ENCODE assay signal across 11 mouse cellular contexts in genomic region chr7:126519513-126519912, GRCm38 (mm10). TPM values are rescaled to one million over a fixed set of nuclear protein-coding genes. Genes with fewer than 3 reads are reported as not detected.
DNase-seq lines count a peak whose midpoint lies in the region; ATAC-seq lines count a peak whose summit lies in the region.
"Had no signal": no experiment of that assay in that cellular context is flagged by ENCODE, and none has a peak within 500 bp of the region (broad histone marks: within the 10 kb centered on the region; RNA-seq: fewer than 3 reads in every experiment).

No protein-coding gene starts in this region.

- H3K9ac ChIP-seq in midbrain, embryonic 11.5 days (ENCODE audit: low read length), result no peak overlapping the region
- no peak overlapping the region for H3K9ac ChIP-seq in midbrain, embryonic 16.5 days (ENCODE audit: low read depth, low read length)
- H3K9ac ChIP-seq in embryonic facial prominence, embryonic 14.5 days (ENCODE audit: low read depth, low read length), result no peak overlapping the region
- H3K9ac ChIP-seq in midbrain, embryonic 15.5 days, result no peak overlapping the region
- H3K9ac ChIP-seq: midbrain, embryonic 13.5 days had no signal

- 78% methylated on average over 2 of the region's 2 CpGs for WGBS in midbrain, embryonic 11.5 days
- WGBS in midbrain, embryonic 16.5 days, result 79% methylated on average over 2 of the region's 2 CpGs
- WGBS in embryonic facial prominence, embryonic 14.5 days, result 62% methylated on average over 2 of the region's 2 CpGs
- WGBS in midbrain, embryonic 15.5 days, result 65% methylated on average over 2 of the region's 2 CpGs

- ATAC-seq in midbrain, embryonic 11.5 days (ENCODE audit: low FRiP score), result no peak
- ATAC-seq in midbrain, embryonic 16.5 days, result no peak
- ATAC-seq in embryonic facial prominence, embryonic 14.5 days (ENCODE audit: low read depth), result no peak; the same call in 1 of the 2 replicates
- ATAC-seq in midbrain, embryonic 15.5 days (replicated peaks), result no peak
- ATAC-seq: midbrain, embryonic 13.5 days had no signal

- no peaks in the 10 kb centered on the region for H3K4me1 ChIP-seq in midbrain, embryonic 11.5 days (ENCODE audit: control insufficient read depth, insufficient read depth, low read length)
- no peaks in the 10 kb centered on the region for H3K4me1 ChIP-seq in midbrain, embryonic 16.5 days (ENCODE audit: control insufficient read depth, insufficient read depth, low read length)
- H3K4me1 ChIP-seq in embryonic facial prominence, embryonic 14.5 days (ENCODE audit: control insufficient read depth, insufficient read depth, low read length), result no peaks in the 10 kb centered on the region
- H3K4me1 ChIP-seq in midbrain, embryonic 15.5 days, result no peaks in the 10 kb centered on the region
- H3K4me1 ChIP-seq: midbrain, embryonic 13.5 days had no signal

- no peak overlapping the region for H3K4me3 ChIP-seq in midbrain, embryonic 11.5 days (ENCODE audit: low read depth, low read length)
- H3K4me3 ChIP-seq in midbrain, embryonic 16.5 days (ENCODE audit: low read depth, low read length), result no peak overlapping the region
- H3K4me3 ChIP-seq in embryonic facial prominence, embryonic 14.5 days (ENCODE audit: low read depth, low read length), result no peak overlapping the region
- no peak overlapping the region for H3K4me3 ChIP-seq in midbrain, embryonic 15.5 days
- H3K4me3 ChIP-seq: hindbrain, embryonic 10.5 days; midbrain, embryonic 13.5 days had no signal

- no peaks in the 10 kb centered on the region for H3K9me3 ChIP-seq in midbrain, embryonic 11.5 days (ENCODE audit: control insufficient read depth, low read length)
- H3K9me3 ChIP-seq in midbrain, embryonic 16.5 days (replicated peaks; ENCODE audit: control insufficient read depth, low read length, poor library complexity, severe bottlenecking), result no peaks in the 10 kb centered on the region
- no peaks in the 10 kb centered on the region for H3K9me3 ChIP-seq in embryonic facial prominence, embryonic 14.5 days (ENCODE audit: control insufficient read depth, low read length)
- no peaks in the 10 kb centered on the region for H3K9me3 ChIP-seq in midbrain, embryonic 15.5 days
- H3K9me3 ChIP-seq: hindbrain, embryonic 10.5 days; midbrain, embryonic 13.5 days had no signal

- DNase-seq in heart, postnatal 14 days, result peak; percentile 22 to 38
- no peak for DNase-seq in heart, postnatal 25 days (ENCODE audit: low spot score)
- peak; percentile 6 for DNase-seq in midbrain, embryonic 11.5 days (ENCODE audit: low spot score, missing footprints)
- DNase-seq in embryonic facial prominence, embryonic 14.5 days (ENCODE audit: low spot score), result peak; percentile 18
- DNase-seq in lung, postnatal 14 days, result peak; percentile 46
- no peak for DNase-seq in cerebellum, postnatal 36 days
- DNase-seq: cerebellum, adult 8-10 months had no signal

- H3K36me3 ChIP-seq in midbrain, embryonic 11.5 days (ENCODE audit: control insufficient read depth, insufficient read depth, low read length), result no peaks in the 10 kb centered on the region
- no peaks in the 10 kb centered on the region for H3K36me3 ChIP-seq in midbrain, embryonic 16.5 days (ENCODE audit: control insufficient read depth, insufficient read depth, low read length)
- no peaks in the 10 kb centered on the region for H3K36me3 ChIP-seq in embryonic facial prominence, embryonic 14.5 days (ENCODE audit: control insufficient read depth, insufficient read depth, low read length)
- H3K36me3 ChIP-seq in midbrain, embryonic 15.5 days (replicated peaks), result no peaks in the 10 kb centered on the region
- H3K36me3 ChIP-seq: hindbrain, embryonic 10.5 days; midbrain, embryonic 13.5 days had no signal

- no peak overlapping the region for H3K27ac ChIP-seq in midbrain, embryonic 11.5 days (ENCODE audit: low read depth, low read length)
- H3K27ac ChIP-seq in midbrain, embryonic 16.5 days (ENCODE audit: low read length), result no peak overlapping the region
- no peak overlapping the region for H3K27ac ChIP-seq in embryonic facial prominence, embryonic 14.5 days (replicated peaks; ENCODE audit: low read depth, low read length)
- H3K27ac ChIP-seq in midbrain, embryonic 15.5 days, result no peak overlapping the region
- H3K27ac ChIP-seq: hindbrain, embryonic 10.5 days; midbrain, embryonic 13.5 days had no signal

- H3K27me3 ChIP-seq in midbrain, embryonic 11.5 days (ENCODE audit: control insufficient read depth, insufficient read depth, low read length), result no peaks in the 10 kb centered on the region
- no peaks in the 10 kb centered on the region; the same call in 1 of the 2 replicates for H3K27me3 ChIP-seq in midbrain, embryonic 16.5 days (ENCODE audit: control insufficient read depth, insufficient read depth, low read depth, low read length)
- H3K27me3 ChIP-seq in embryonic facial prominence, embryonic 14.5 days (replicated peaks; ENCODE audit: control insufficient read depth, insufficient read depth, low read length), result no peaks in the 10 kb centered on the region
- no peaks in the 10 kb centered on the region for H3K27me3 ChIP-seq in midbrain, embryonic 15.5 days (replicated peaks)

- intact Hi-C loops in heart, postnatal 14 days (cut with DNase I), result no loop called here
- intact Hi-C loops in heart, postnatal 25 days (cut with DNase I), result no loop called here

- H3K4me2 ChIP-seq in midbrain, embryonic 11.5 days, result no peak overlapping the region
- no peak overlapping the region for H3K4me2 ChIP-seq in midbrain, embryonic 16.5 days (ENCODE audit: low read length)
- no peak overlapping the region for H3K4me2 ChIP-seq in embryonic facial prominence, embryonic 14.5 days (ENCODE audit: low read depth, low read length)
- no peak overlapping the region for H3K4me2 ChIP-seq in midbrain, embryonic 15.5 days
- H3K4me2 ChIP-seq: midbrain, embryonic 13.5 days had no signal

RNA-seq across cellular contexts. Expression of gene Atxn2l, which starts 16.3 kb away (rescaled TPM):
- total RNA-seq in heart, postnatal 14 days (2021), result 10 to 100 TPM; 44.6 to 47.1 TPM
- 10 to 100 TPM; 37.0 to 41.7 TPM for total RNA-seq in heart, postnatal 25 days (2021)
- polyA plus RNA-seq in midbrain, embryonic 11.5 days (2014; fragmentation: Nextera tagmentation; extraction: Ambion mirVana), result 52.7 and 58.6 TPM in 2 replicates
- polyA plus RNA-seq in midbrain, embryonic 16.5 days (2015; fragmentation: Nextera tagmentation; extraction: Ambion mirVana), result 66.9 and 68.8 TPM in 2 replicates
- polyA plus RNA-seq in embryonic facial prominence, embryonic 14.5 days (2014; fragmentation: Nextera tagmentation; extraction: Ambion mirVana), result 49.8 and 54.8 TPM in 2 replicates
- polyA plus RNA-seq in midbrain, embryonic 15.5 days (2015; fragmentation: Nextera tagmentation; extraction: Ambion mirVana), result 75.9 and 83.6 TPM in 2 replicates

RNA-seq across cellular contexts. Expression of gene Tufm, which starts 32.4 kb away (rescaled TPM):
- total RNA-seq in heart, postnatal 14 days (2021), result 100 to 1,000 TPM; 291 to 309 TPM
- 100 to 1,000 TPM; 326 to 329 TPM for total RNA-seq in heart, postnatal 25 days (2021)
- 133 and 146 TPM in 2 replicates for polyA plus RNA-seq in midbrain, embryonic 11.5 days (2014; fragmentation: Nextera tagmentation; extraction: Ambion mirVana)
- polyA plus RNA-seq in midbrain, embryonic 16.5 days (2015; fragmentation: Nextera tagmentation; extraction: Ambion mirVana), result 121 and 127 TPM in 2 replicates
- 127 and 130 TPM in 2 replicates for polyA plus RNA-seq in embryonic facial prominence, embryonic 14.5 days (2014; fragmentation: Nextera tagmentation; extraction: Ambion mirVana)
- 133 and 137 TPM in 2 replicates for polyA plus RNA-seq in midbrain, embryonic 15.5 days (2015; fragmentation: Nextera tagmentation; extraction: Ambion mirVana)

RNA-seq across cellular contexts. Expression of gene Sh2b1, which starts 44.3 kb away (rescaled TPM):
- total RNA-seq in heart, postnatal 14 days (2021), result 10 to 100 TPM; 44.3 to 44.8 TPM
- total RNA-seq in heart, postnatal 25 days (2021), result 10 to 100 TPM; 40.2 to 43.2 TPM
- polyA plus RNA-seq in midbrain, embryonic 11.5 days (2014; fragmentation: Nextera tagmentation; extraction: Ambion mirVana), result 38.1 and 44.6 TPM in 2 replicates
- polyA plus RNA-seq in midbrain, embryonic 16.5 days (2015; fragmentation: Nextera tagmentation; extraction: Ambion mirVana), result 76.8 and 79.6 TPM in 2 replicates
- polyA plus RNA-seq in embryonic facial prominence, embryonic 14.5 days (2014; fragmentation: Nextera tagmentation; extraction: Ambion mirVana), result 44.3 and 46.3 TPM in 2 replicates
- polyA plus RNA-seq in midbrain, embryonic 15.5 days (2015; fragmentation: Nextera tagmentation; extraction: Ambion mirVana), result 84.3 and 87.0 TPM in 2 replicates

RNA-seq across cellular contexts. Expression of gene Eif3c, which starts 46.7 kb away (rescaled TPM):
- total RNA-seq in heart, postnatal 14 days (2021), result 100 to 1,000 TPM; 138 to 140 TPM
- 100 to 1,000 TPM; 130 to 139 TPM for total RNA-seq in heart, postnatal 25 days (2021)
- 189 and 198 TPM in 2 replicates for polyA plus RNA-seq in midbrain, embryonic 11.5 days (2014; fragmentation: Nextera tagmentation; extraction: Ambion mirVana)
- polyA plus RNA-seq in midbrain, embryonic 16.5 days (2015; fragmentation: Nextera tagmentation; extraction: Ambion mirVana), result 177 and 184 TPM in 2 replicates
- 158 and 167 TPM in 2 replicates for polyA plus RNA-seq in embryonic facial prominence, embryonic 14.5 days (2014; fragmentation: Nextera tagmentation; extraction: Ambion mirVana)
- polyA plus RNA-seq in midbrain, embryonic 15.5 days (2015; fragmentation: Nextera tagmentation; extraction: Ambion mirVana), result 173 and 186 TPM in 2 replicates

RNA-seq across cellular contexts. Expression of gene Atp2a1, which starts 56.6 kb away (rescaled TPM):
- under 1 TPM; 0.48 to 0.49 TPM for total RNA-seq in heart, postnatal 14 days (2021)
- total RNA-seq in heart, postnatal 25 days (2021), result 1 to 10 TPM in 1 of 2 experiments, under 1 TPM in 1; 0.88 to 1.2 TPM
- 0.29 and 0.38 TPM in 2 replicates for polyA plus RNA-seq in midbrain, embryonic 11.5 days (2014; fragmentation: Nextera tagmentation; extraction: Ambion mirVana)
- polyA plus RNA-seq in midbrain, embryonic 16.5 days (2015; fragmentation: Nextera tagmentation; extraction: Ambion mirVana), result 0.39 and 0.71 TPM in 2 replicates
- polyA plus RNA-seq in embryonic facial prominence, embryonic 14.5 days (2014; fragmentation: Nextera tagmentation; extraction: Ambion mirVana), result 235 and 334 TPM in 2 replicates
- 0.34 and 0.58 TPM in 2 replicates for polyA plus RNA-seq in midbrain, embryonic 15.5 days (2015; fragmentation: Nextera tagmentation; extraction: Ambion mirVana)

Comparison
In these comparisons a context has a peak if more than half of its experiments do, and no peak if none do; other contexts are left out.
1. DNase-seq: peak in heart, postnatal 14 days (2 of 2), midbrain, embryonic 11.5 days (single experiment), embryonic facial prominence, embryonic 14.5 days (single experiment) and lung, postnatal 14 days (single experiment); none in heart, postnatal 25 days (single experiment) and cerebellum, postnatal 36 days (0 of 2).